Mouse (Mus musculus): ENCODE results near the gene Usp53. TPM values are rescaled to one million over a fixed set of nuclear protein-coding genes. Genes with fewer than 3 reads are reported as not detected.
A peak's percentile ranks its signal among the peaks of the same experiment; 100 is the strongest.

The Usp53 gene
- polyA plus RNA-seq, 1 experiment = 1.7 TPM

GRCm38 (mm10) chr3:122986906-122987305 lies 2.6 kb upstream of the Usp53 start:
- Histone ChIP-seq H3ac (ENCODE audit: control insufficient read depth, insufficient read length, low read depth) (no peak overlapping the region), H3K4me3 (ENCODE audit: insufficient read depth, poor library complexity, severe bottlenecking) (no peak overlapping the region)
- no peak for TF ChIP-seq MAX (IDR thresholded peaks at IDR 0.05)
- no peak for TF ChIP-seq USF1 (IDR thresholded peaks at IDR 0.05; ENCODE audit: low read depth)
- no peak for TF ChIP-seq MYOG (IDR thresholded peaks at IDR 0.05; ENCODE audit: control insufficient read depth, extremely low read depth, insufficient read length)
- no peak for TF ChIP-seq CTCF (IDR thresholded peaks at IDR 0.05; ENCODE audit: control insufficient read depth, insufficient read depth, insufficient read length)
- TF ChIP-seq MYOD1 (IDR thresholded peaks at IDR 0.05; ENCODE audit: control insufficient read depth, insufficient read length, low read depth) = no peak
- no peak for TF ChIP-seq FOSL1 (IDR thresholded peaks at IDR 0.05; ENCODE audit: insufficient read depth, low read length, poor library complexity, severe bottlenecking)
- no peak for TF ChIP-seq CEBPB (IDR thresholded peaks at IDR 0.05; ENCODE audit: low read depth)

GRCm38 (mm10) chr3:122986386-122986785 lies 2.1 kb upstream of the Usp53 start:
- no peak for TF ChIP-seq CEBPB (IDR thresholded peaks at IDR 0.05; ENCODE audit: low read depth)
- no peak for TF ChIP-seq FOSL1 (IDR thresholded peaks at IDR 0.05; ENCODE audit: insufficient read depth, low read length, poor library complexity, severe bottlenecking)
- no peak for TF ChIP-seq CTCF (IDR thresholded peaks at IDR 0.05; ENCODE audit: control insufficient read depth, insufficient read depth, insufficient read length)
- TF ChIP-seq USF1 (IDR thresholded peaks at IDR 0.05; ENCODE audit: low read depth) = no peak
- no peak for TF ChIP-seq MYOG (IDR thresholded peaks at IDR 0.05; ENCODE audit: control insufficient read depth, extremely low read depth, insufficient read length)
- no peak for TF ChIP-seq MAX (IDR thresholded peaks at IDR 0.05)
- no peak for TF ChIP-seq MYOD1 (IDR thresholded peaks at IDR 0.05; ENCODE audit: control insufficient read depth, insufficient read length, low read depth)
- H3K36me3 ChIP-seq (ENCODE audit: control insufficient read depth, insufficient read depth) = no peaks in the 10 kb centered on the region

More at GRCm38 (mm10) chr3:122986906-122987305, 2.6 kb upstream of the Usp53 start:
- Histone ChIP-seq H3K79me3 (ENCODE audit: low read depth) (no peaks in the 10 kb centered on the region), H3K79me2 (ENCODE audit: control insufficient read depth, insufficient read depth) (peaks cover 3% of the 10 kb centered on the region), H3K27me3 (ENCODE audit: control insufficient read depth, insufficient read depth, insufficient read length) (no peaks in the 10 kb centered on the region), H3K36me3 (ENCODE audit: control insufficient read depth, insufficient read depth) (no peaks in the 10 kb centered on the region)

GRCm38 (mm10) chr3:122985183-122985944 lies 1.1 kb upstream of the Usp53 start:
- Histone ChIP-seq H3K4me3 (ENCODE audit: insufficient read depth, poor library complexity, severe bottlenecking) (peak overlapping the region; percentile 72), H3K79me2 (ENCODE audit: control insufficient read depth, insufficient read depth) (peaks cover 3% of the 10 kb centered on the region), H3K79me3 (ENCODE audit: low read depth) (no peaks in the 10 kb centered on the region), H3K27me3 (ENCODE audit: control insufficient read depth, insufficient read depth, insufficient read length) (no peaks in the 10 kb centered on the region), H3K36me3 (ENCODE audit: control insufficient read depth, insufficient read depth) (no peaks in the 10 kb centered on the region), H3ac (ENCODE audit: control insufficient read depth, insufficient read length, low read depth) (peak overlapping the region; percentile 88)
- TF ChIP-seq FOSL1 (IDR thresholded peaks at IDR 0.05; ENCODE audit: insufficient read depth, low read length, poor library complexity, severe bottlenecking) = no peak
- no peak for TF ChIP-seq USF1 (IDR thresholded peaks at IDR 0.05; ENCODE audit: low read depth)
- no peak for TF ChIP-seq CEBPB (IDR thresholded peaks at IDR 0.05; ENCODE audit: low read depth)

More at GRCm38 (mm10) chr3:122986386-122986785, 2.1 kb upstream of the Usp53 start:
- no peaks in the 10 kb centered on the region for H3K79me3 ChIP-seq (ENCODE audit: low read depth)
- H3ac ChIP-seq (ENCODE audit: control insufficient read depth, insufficient read length, low read depth) = no peak overlapping the region
- H3K4me3 ChIP-seq (ENCODE audit: insufficient read depth, poor library complexity, severe bottlenecking) = no peak overlapping the region
- no peaks in the 10 kb centered on the region for H3K27me3 ChIP-seq (ENCODE audit: control insufficient read depth, insufficient read depth, insufficient read length)
- peaks cover 3% of the 10 kb centered on the region for H3K79me2 ChIP-seq (ENCODE audit: control insufficient read depth, insufficient read depth)

- Histone ChIP-seq H3ac (ENCODE audit: control insufficient read depth, insufficient read length, low read depth) (peak overlapping the region; percentile 68), H3K79me3 (ENCODE audit: low read depth) (no peaks in the 10 kb centered on the region), H3K27me3 (ENCODE audit: control insufficient read depth, insufficient read depth, insufficient read length) (no peaks in the 10 kb centered on the region), H3K36me3 (ENCODE audit: control insufficient read depth, insufficient read depth) (peaks cover 4% of the 10 kb centered on the region), H3K4me3 (ENCODE audit: insufficient read depth, poor library complexity, severe bottlenecking) (peak overlapping the region; percentile 72), H3K79me2 (ENCODE audit: control insufficient read depth, insufficient read depth) (peaks cover 3% of the 10 kb centered on the region)
- TF ChIP-seq FOSL1 (IDR thresholded peaks at IDR 0.05; ENCODE audit: insufficient read depth, low read length, poor library complexity, severe bottlenecking) (no peak), CEBPB (IDR thresholded peaks at IDR 0.05; ENCODE audit: low read depth) (no peak), CTCF (IDR thresholded peaks at IDR 0.05; ENCODE audit: control insufficient read depth, insufficient read depth, insufficient read length) (no peak), MYOG (IDR thresholded peaks at IDR 0.05; ENCODE audit: control insufficient read depth, extremely low read depth, insufficient read length) (no peak), USF1 (IDR thresholded peaks at IDR 0.05; ENCODE audit: low read depth) (no peak), MYOD1 (IDR thresholded peaks at IDR 0.05; ENCODE audit: control insufficient read depth, insufficient read length, low read depth) (no peak), MAX (IDR thresholded peaks at IDR 0.05) (no peak)
Observed at GRCm38 (mm10) chr3:122983849-122984248, 461 bp downstream of the Usp53 start.

GRCm38 (mm10) chr3:122975964-122976363 lies 8.3 kb downstream of the Usp53 start:
- Histone ChIP-seq H3ac (ENCODE audit: control insufficient read depth, insufficient read length, low read depth) (no peak overlapping the region), H3K36me3 (ENCODE audit: control insufficient read depth, insufficient read depth) (peaks cover 11% of the 10 kb centered on the region), H3K27me3 (ENCODE audit: control insufficient read depth, insufficient read depth, insufficient read length) (no peaks in the 10 kb centered on the region), H3K4me3 (ENCODE audit: insufficient read depth, poor library complexity, severe bottlenecking) (no peak overlapping the region), H3K79me3 (ENCODE audit: low read depth) (no peaks in the 10 kb centered on the region), H3K79me2 (ENCODE audit: control insufficient read depth, insufficient read depth) (no peaks in the 10 kb centered on the region)
- TF ChIP-seq FOSL1 (IDR thresholded peaks at IDR 0.05; ENCODE audit: insufficient read depth, low read length, poor library complexity, severe bottlenecking) (no peak), CEBPB (IDR thresholded peaks at IDR 0.05; ENCODE audit: low read depth) (no peak), USF1 (IDR thresholded peaks at IDR 0.05; ENCODE audit: low read depth) (no peak), CTCF (IDR thresholded peaks at IDR 0.05; ENCODE audit: control insufficient read depth, insufficient read depth, insufficient read length) (no peak), MYOG (IDR thresholded peaks at IDR 0.05; ENCODE audit: control insufficient read depth, extremely low read depth, insufficient read length) (no peak), MYOD1 (IDR thresholded peaks at IDR 0.05; ENCODE audit: control insufficient read depth, insufficient read length, low read depth) (no peak), MAX (IDR thresholded peaks at IDR 0.05) (no peak)
